Mouse (Mus musculus) midbrain, embryonic 15.5 days (tissue): ENCODE data around the gene Lck. TPM values are rescaled to one million over a fixed set of nuclear protein-coding genes. Genes with fewer than 3 reads are reported as not detected.

Experiments
- ATAC-seq: fragments of 200-750 bp; cut with Nextera tagmentation; replicated peaks from 2 replicates; pipeline ENCODE4 v1.8.0; 2017; ENCODE audit warnings: moderate TSS enrichment
- H3K27ac ChIP-seq: fragments of 300-500 bp; sonication (generic); 2 replicates; pipeline ENCODE4 v1.5.1; 2015; ENCODE audit warnings: mild to moderate bottlenecking, inconsistent platforms
- H3K27me3 ChIP-seq: fragments of 300-500 bp; sonication (generic); replicated peaks from 2 replicates; pipeline ENCODE4 v1.6.1; 2015; ENCODE audit warnings: inconsistent platforms
- H3K36me3 ChIP-seq: fragments of 300-500 bp; sonication (generic); replicated peaks from 2 replicates; pipeline ENCODE4 v1.6.1; 2015; ENCODE audit warnings: inconsistent platforms
- H3K4me1 ChIP-seq: fragments of 300-500 bp; sonication (generic); 2 replicates; pipeline ENCODE4 v1.6.1; 2015; ENCODE audit warnings: inconsistent platforms
- H3K4me2 ChIP-seq: fragments of 300-500 bp; sonication (generic); 2 replicates; pipeline ENCODE4 v1.6.1; 2015; ENCODE audit warnings: inconsistent platforms, mild to moderate bottlenecking, moderate library complexity
- H3K4me3 ChIP-seq: fragments of 300-500 bp; sonication (generic); 2 replicates; pipeline ENCODE4 v1.5.1; 2015; ENCODE audit warnings: mild to moderate bottlenecking, inconsistent platforms
- H3K9ac ChIP-seq: fragments of 300-500 bp; sonication (generic); 2 replicates; pipeline ENCODE4 v1.6.1; 2015; ENCODE audit warnings: mild to moderate bottlenecking, inconsistent platforms
- H3K9me3 ChIP-seq: fragments of 300-500 bp; sonication (generic); 2 replicates; pipeline ENCODE4 v1.6.1; 2016; ENCODE audit warnings: inconsistent platforms
- WGBS: fragments of 180-500 bp; shearing (Covaris S2); methylation state at CpG from one replicate; pipeline ENCODE4 v1.1.7; 2015; ENCODE audit warnings: mixed read lengths; 5-methylcytosine and 5-hydroxymethylcytosine counted together
- polyA plus RNA-seq: library from polyadenylated mRNA; unstranded; fragments of >200 nt; fragmentation: Nextera tagmentation; extraction: Ambion mirVana; gene quantifications from 2 replicates; pipeline ENCODE4 v1.2.1, GENCODE M21; 2015

The Lck gene
- polyA plus RNA-seq = 12.5 and 13.5 TPM in 2 replicates

DNA sequence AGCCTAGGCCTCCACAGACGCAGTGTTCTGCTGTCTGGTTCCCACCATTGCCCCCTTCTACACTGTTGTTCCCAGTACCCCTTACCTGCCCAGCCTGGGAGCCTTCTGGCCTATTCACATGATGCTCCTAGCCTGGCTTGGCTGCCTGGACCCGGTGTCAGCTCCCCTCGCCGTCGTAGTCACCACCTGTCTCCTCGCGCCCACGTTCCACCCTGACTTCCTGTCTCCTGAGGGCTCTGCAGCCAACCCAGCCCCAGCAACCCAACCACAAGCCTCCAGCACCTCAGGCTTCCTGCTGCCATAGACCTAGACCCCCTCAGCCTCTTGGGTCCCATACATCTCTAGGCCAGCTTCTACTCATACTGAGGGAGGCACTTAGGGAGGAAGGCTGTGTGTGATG, at the start of gene Lck:
Lck (minus strand) TSS at position 212 of the 400 bp plus-strand sequence.
- ATAC-seq = no peak
- Histone ChIP-seq H3K9me3 (no peaks in the 10 kb centered on the region), H3K36me3 (no peaks in the 10 kb centered on the region), H3K4me1 (peaks cover 6% of the 10 kb centered on the region; the same call in 1 of the 2 replicates), H3K4me3 (no peak within 1 kb of the TSS), H3K4me2 (no peak within 1 kb of the TSS), H3K27ac (no peak within 1 kb of the TSS), H3K27me3 (no peaks in the 10 kb centered on the region), H3K9ac (no peak within 1 kb of the TSS)
- WGBS = 94% methylated on average over 8 of the region's 8 CpGs

DNA sequence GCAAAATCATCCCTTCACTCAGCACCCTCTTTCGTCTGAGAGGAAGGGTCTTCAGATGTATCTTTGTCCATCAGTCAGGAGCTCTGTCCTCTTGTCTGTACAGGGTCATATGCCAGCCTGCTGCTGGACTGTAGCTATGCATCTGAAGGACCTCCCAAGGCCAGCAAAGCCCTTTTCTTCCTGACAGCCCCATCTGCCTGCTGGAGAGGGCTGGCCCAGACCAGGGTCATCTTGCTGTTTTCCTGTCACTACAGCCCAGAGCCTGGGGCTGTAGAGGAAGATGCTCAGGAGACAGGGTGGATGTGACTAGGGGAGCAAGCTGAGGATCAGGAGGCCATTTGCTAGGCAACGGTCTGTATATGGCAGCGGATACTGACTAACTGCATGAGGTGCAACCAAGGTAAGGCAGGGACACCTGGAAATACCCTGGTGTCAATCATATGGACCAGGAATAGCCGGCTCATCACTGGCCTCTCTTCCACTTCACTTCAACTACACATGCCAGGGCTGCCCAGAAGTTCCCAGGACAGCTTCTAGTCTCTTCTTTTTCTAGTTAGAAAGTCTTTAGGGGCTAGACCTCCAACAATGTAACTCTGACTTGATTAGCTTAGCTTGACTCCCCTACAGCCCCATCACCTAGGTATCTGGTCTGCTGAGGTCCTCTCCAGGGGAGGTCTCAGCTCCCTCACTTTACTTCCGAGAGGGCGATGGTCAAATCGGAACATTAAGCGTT, 49.5 kb upstream of the Lck start:
- Histone ChIP-seq H3K9me3 (no peaks in the 10 kb centered on the region), H3K9ac (peak overlapping the region; percentile 70), H3K27ac (peak overlapping the region; percentile 91), H3K4me1 (peaks cover 58% of the 10 kb centered on the region), H3K4me3 (peak overlapping the region; percentile 54), H3K36me3 (peaks cover 15% of the 10 kb centered on the region), H3K4me2 (peak overlapping the region; percentile 82), H3K27me3 (no peaks in the 10 kb centered on the region)
- no peak for ATAC-seq
- 24% methylated on average over 8 of the region's 8 CpGs for WGBS

DNA sequence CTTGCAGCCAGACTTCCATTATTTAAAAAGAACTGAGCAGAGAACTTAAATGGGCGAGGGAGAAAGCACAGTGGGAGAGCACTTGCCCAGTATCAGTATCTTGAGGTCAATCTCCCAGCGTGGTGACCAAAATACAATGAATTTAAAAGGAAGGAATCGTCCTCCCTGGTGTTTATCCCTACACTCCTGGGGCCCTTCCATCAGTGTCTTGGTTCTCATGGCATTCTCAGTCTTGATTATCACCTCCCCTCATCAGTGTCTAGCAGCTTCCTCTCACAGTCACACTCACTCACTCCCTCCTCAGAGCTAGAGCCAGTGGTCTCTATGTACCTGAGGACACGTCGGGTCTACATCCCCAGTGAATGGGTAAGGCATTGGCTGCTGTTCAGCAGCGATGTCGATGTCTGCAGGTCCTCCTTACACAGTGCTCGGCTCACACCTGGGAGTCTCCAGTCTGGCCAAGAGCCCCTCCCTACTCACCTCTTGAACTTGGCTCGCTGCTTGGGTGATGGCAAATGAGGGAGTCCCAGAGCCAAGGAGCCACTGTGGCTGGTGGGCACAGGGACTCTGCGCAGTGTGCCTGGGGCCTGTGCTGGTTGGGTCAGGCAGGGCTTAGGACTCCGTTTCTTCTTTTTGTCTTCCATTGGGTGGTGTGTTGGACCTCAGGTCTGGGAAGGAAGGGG, 48.8 kb upstream of the Lck start:
- Histone ChIP-seq H3K9ac (peak overlapping the region; percentile 70), H3K36me3 (peaks cover 8% of the 10 kb centered on the region), H3K27ac (peak overlapping the region; percentile 91), H3K9me3 (no peaks in the 10 kb centered on the region), H3K27me3 (no peaks in the 10 kb centered on the region), H3K4me1 (peaks cover 62% of the 10 kb centered on the region), H3K4me3 (peak overlapping the region; percentile 54), H3K4me2 (peak overlapping the region; percentile 82)
- 73% methylated on average over 11 of the region's 11 CpGs for WGBS
- ATAC-seq = no peak

DNA sequence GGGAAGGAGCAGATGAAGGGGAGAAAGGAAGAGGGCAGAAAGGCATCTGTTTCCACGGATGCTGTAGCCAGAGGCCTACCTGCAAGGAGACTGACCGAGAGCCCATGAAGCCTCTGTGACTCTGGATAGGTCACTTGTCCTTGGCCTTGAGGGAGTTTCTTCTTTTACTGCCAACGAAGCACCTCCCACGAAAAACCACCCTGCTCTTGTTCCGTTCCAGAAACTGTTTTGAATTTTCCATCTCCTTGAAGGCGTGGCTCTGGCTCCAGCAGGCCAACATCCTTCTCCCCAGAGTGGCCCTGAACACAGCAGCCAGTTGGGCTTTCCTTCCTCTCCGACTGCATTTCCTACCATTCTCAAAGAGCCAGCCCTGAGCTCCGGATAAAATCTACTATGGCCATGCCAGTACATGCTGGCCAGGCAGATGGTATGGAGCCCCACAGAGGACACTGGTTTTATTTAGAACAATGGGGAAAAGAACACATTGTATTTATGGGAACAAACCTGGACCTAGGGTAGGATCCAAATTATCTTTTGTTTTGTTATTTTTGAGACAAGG, 47.9 kb upstream of the Lck start:
- Histone ChIP-seq H3K9me3 (no peaks in the 10 kb centered on the region), H3K9ac (no peak overlapping the region), H3K4me1 (peaks cover 62% of the 10 kb centered on the region), H3K27me3 (no peaks in the 10 kb centered on the region), H3K4me2 (0 out of 2 replicates have a peak overlapping the region, but pooled peaks have one; percentile 0), H3K27ac (no peak overlapping the region), H3K36me3 (no peaks in the 10 kb centered on the region), H3K4me3 (no peak overlapping the region)
- ATAC-seq = no peak
- 84% methylated on average over 8 of the region's 8 CpGs for WGBS

DNA sequence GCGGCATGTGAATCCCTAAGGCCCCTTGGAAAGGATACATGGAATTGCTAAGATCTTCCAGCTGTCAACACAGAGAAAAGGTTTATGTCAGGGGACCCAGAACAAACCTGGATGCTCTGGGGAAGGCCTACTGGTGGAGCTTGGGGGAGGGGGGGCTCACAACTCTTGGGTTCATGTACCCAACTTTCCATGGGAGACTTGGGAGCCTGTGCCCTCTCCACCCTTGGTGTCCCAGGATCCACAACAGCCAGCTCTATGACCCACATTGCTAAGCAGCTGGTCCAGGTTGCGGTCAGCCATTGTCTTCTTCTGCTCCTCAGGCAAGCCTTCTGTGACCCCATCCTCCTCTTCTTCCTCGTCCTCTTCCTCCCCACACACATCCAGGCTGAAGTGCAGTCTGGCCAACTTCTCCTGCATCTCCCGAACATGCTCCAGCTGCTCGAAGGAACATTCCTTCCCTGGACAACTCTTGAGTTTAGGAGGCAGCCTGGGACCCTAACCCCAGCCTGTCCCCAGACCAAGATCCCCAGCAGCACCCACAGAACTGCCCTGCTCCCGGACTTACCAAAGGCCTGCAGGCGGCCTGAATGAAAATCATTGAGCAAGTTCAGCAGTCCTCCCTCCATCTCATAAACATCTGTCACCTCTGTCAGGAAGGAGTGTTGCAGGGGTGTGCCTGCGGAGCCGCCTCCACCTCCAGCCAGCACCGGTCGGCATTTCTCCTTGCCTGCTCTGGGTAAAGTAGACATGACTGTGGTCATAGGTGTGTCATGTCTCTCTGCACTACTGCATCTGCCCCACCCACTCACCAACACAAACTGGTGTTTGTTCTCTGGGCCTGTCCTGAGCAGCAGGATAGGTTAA, 47.2 kb upstream of the Lck start:
- no peaks in the 10 kb centered on the region for H3K9me3 ChIP-seq
- peaks cover 56% of the 10 kb centered on the region for H3K4me1 ChIP-seq
- no peaks in the 10 kb centered on the region for H3K27me3 ChIP-seq
- H3K27ac ChIP-seq = no peak overlapping the region; the same call in 1 of the 2 replicates
- H3K9ac ChIP-seq = no peak overlapping the region
- H3K36me3 ChIP-seq = no peaks in the 10 kb centered on the region
- H3K4me3 ChIP-seq = no peak overlapping the region
- H3K4me2 ChIP-seq = 0 out of 2 replicates have a peak overlapping the region, but pooled peaks have one; percentile 0
- 91% methylated on average over 11 of the region's 11 CpGs for WGBS
- ATAC-seq = no peak

DNA sequence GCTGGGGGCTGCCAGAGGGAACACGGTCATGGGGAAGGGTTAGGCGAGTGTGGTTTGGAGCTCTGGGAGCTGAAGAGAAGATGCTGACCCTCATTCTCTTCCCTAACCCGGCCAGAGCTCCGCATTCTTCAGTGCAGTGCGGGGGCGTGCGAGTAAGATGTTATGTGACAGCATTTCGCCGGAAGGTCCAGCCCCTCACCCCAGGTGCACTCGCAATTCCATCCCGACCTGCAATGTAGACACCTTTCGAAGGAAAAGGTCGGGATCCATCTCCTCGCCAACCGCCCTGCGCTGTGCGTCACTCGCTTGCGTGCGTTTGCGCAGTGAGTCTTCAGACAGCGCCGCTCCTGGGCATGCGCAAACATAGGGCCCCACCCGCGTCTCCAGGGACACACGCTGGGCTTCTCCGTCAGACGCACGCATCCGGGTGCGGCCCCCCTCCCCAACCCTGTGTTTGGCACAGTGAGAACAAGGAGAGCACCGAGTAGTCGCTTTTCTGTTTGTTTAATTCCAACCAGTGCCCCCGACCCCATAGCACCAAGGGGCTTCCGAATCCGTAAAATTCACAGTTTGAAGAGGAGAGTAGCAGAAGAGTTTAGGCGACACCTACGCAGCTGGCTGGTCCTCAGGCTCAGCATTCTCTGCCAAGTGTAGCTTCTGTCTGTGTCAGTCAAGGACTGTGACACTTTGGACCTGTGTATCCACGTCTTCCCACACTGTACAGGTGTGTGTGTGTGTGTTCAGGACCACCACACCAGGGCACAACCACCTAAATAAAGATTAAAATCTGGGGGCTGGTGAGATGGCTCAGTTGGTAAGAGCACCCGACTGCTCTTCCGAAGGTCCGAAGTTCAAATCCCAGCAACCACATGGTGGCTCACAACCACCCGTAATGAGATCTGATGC, 45.6 kb upstream of the Lck start, which contains the start of gene Iqcc:
Iqcc (minus strand) TSS at position 314 of the 906 bp plus-strand sequence.
- H3K9me3 ChIP-seq = no peaks in the 10 kb centered on the region
- H3K4me2 ChIP-seq = peak within 1 kb of the TSS; percentile 77
- 4% methylated on average over 44 of the region's 44 CpGs for WGBS
- H3K27ac ChIP-seq = peak within 1 kb of the TSS; percentile 92
- peak within 1 kb of the TSS; percentile 73 for H3K9ac ChIP-seq
- H3K27me3 ChIP-seq = no peaks in the 10 kb centered on the region
- H3K4me3 ChIP-seq = peak within 1 kb of the TSS; percentile 55
- H3K36me3 ChIP-seq = no peaks in the 10 kb centered on the region
- peak; percentile 89 for ATAC-seq
- peaks cover 41% of the 10 kb centered on the region for H3K4me1 ChIP-seq

DNA sequence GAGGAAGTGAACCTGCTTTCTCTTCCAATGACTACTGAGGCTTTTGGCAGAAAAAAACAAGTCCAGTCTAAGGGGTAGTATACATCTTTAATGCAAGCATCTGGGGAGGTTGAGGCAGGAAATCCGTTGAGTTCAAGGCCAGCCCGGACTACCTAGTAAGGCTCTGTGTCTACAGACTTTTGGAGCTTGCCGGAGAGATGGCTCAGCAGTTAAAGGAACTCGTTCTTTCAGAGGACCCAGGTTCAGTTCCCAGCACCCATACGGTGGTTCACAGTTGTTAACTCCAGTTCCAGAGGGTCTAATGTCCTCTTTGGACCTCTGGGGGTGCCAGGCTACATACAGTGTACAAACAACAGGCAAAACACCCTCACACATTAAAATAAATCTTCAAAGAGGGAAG, 44.6 kb upstream of the Lck start:
- H3K27ac ChIP-seq = peak overlapping the region; percentile 92; the same call in 1 of the 2 replicates
- peak overlapping the region; percentile 77 for H3K4me2 ChIP-seq
- ATAC-seq = no peak
- H3K4me1 ChIP-seq = peaks cover 39% of the 10 kb centered on the region
- H3K36me3 ChIP-seq = no peaks in the 10 kb centered on the region
- H3K4me3 ChIP-seq = peak overlapping the region; percentile 55
- no peaks in the 10 kb centered on the region for H3K27me3 ChIP-seq
- H3K9me3 ChIP-seq = no peaks in the 10 kb centered on the region
- 94% methylated on average over 5 of the region's 5 CpGs for WGBS
- H3K9ac ChIP-seq = peak overlapping the region; percentile 73; the same call in 1 of the 2 replicates

DNA sequence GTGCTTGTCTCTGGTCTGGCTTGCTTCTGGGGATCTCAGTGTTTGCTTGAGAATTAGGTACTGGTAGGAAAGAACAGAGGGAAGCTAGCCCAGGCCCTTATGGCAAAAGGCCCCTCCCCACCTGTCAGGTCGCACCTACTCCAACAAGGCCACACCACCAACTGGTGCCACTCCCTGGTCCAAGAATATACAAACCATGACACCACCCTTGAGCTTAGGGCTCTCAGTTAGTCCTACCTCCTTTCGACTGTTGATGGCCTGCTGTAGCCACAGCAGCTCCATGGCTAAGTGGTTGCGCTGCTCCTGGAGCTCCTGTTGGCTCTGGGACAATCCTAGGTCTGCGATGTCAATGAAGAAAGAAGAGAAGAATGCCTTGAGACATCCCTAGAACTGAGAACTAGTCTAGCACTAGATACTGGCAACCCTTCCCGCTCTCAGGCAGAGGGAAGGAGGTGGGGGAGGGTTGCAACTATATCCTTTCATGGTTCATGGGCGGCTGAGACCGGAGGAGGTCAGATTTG, 43.7 kb upstream of the Lck start:
- 95% methylated on average over 7 of the region's 7 CpGs for WGBS
- H3K36me3 ChIP-seq = no peaks in the 10 kb centered on the region
- no peak overlapping the region for H3K4me3 ChIP-seq
- no peaks in the 10 kb centered on the region for H3K27me3 ChIP-seq
- H3K9me3 ChIP-seq = no peaks in the 10 kb centered on the region
- H3K27ac ChIP-seq = no peak overlapping the region
- peaks cover 31% of the 10 kb centered on the region for H3K4me1 ChIP-seq
- H3K9ac ChIP-seq = no peak overlapping the region
- no peak for ATAC-seq
- no peak overlapping the region for H3K4me2 ChIP-seq

DNA sequence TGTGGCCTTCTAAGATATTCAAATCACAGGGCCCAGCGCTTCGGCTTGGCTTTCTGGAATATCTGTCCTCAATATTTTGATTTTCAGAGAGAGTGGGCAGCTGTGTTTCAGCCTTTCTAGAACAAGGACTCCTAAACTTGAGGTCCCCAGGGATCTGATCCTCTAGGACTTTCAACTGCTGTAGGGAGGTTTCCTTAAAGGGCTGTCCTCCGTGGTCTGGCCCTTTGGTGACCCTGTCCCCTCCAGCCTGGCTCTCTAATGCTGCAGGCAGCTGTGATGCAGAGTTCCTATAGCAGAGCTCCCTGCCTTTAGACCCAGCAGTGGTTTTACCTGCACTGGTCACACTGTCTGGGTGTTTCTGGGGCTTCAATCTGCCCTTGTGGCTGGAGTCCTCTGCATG, 43.2 kb upstream of the Lck start:
- Histone ChIP-seq H3K4me1 (peaks cover 25% of the 10 kb centered on the region), H3K9ac (no peak overlapping the region), H3K27ac (no peak overlapping the region), H3K4me2 (no peak overlapping the region), H3K27me3 (no peaks in the 10 kb centered on the region), H3K9me3 (no peaks in the 10 kb centered on the region), H3K4me3 (no peak overlapping the region), H3K36me3 (no peaks in the 10 kb centered on the region)
- ATAC-seq = no peak
- 93% methylated on average over 3 of the region's 3 CpGs for WGBS

DNA sequence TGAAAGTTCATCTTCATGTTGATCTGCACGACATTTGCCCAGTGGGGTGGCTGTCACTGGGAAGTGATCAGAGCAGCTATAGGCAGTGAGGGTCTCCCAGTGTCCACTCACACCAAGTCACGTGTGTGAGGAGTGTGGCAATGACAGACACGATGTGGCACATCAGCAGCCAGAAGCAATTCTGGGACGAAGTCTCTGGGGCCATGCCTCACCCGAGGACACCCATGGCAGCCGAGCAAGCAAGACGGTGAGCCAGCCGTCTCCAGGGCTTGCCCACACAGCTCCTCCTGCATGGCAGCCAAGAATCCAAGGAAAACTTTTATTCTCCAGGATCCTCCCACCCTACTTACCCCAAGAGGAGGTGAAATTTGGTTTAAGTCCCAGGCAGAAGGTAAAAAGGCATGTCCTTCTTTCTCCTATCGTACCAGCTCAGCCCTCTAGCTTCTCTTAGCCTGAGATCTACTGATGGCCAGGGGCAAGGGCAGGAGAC, 42.4 kb upstream of the Lck start:
- Histone ChIP-seq H3K4me3 (no peak overlapping the region), H3K27ac (no peak overlapping the region), H3K4me2 (no peak overlapping the region), H3K9ac (no peak overlapping the region), H3K4me1 (peaks cover 17% of the 10 kb centered on the region), H3K36me3 (no peaks in the 10 kb centered on the region), H3K27me3 (no peaks in the 10 kb centered on the region), H3K9me3 (no peaks in the 10 kb centered on the region)
- ATAC-seq = no peak
- WGBS = 91% methylated on average over 9 of the region's 9 CpGs

DNA sequence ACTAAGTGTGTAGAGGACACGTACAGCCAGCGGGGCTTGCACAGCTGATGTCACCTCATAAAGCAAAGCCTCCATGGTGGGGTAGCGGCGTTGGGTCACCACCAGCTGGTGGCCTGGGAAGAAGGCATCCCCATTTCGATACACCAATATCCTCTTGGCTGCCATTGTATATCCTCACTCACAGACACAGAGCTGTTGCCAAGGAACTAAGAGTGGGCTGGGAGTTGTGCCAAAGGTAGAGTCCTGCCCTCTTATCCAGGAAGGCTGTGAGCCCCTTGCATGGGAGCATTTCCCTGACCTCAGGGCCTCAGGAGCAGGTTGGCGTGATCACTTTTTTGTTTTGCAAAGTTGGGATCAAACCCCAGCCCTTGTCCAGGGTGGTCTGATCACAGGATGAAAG, 40.7 kb upstream of the Lck start, which contains the start of gene Dcdc2b:
Dcdc2b (minus strand) TSS at position 165 of the 400 bp plus-strand sequence.
- Histone ChIP-seq H3K9ac (no peak within 1 kb of the TSS), H3K4me1 (peaks cover 9% of the 10 kb centered on the region), H3K4me2 (no peak within 1 kb of the TSS), H3K27me3 (no peaks in the 10 kb centered on the region), H3K4me3 (no peak within 1 kb of the TSS), H3K9me3 (no peaks in the 10 kb centered on the region), H3K27ac (no peak within 1 kb of the TSS), H3K36me3 (no peaks in the 10 kb centered on the region)
- WGBS = 78% methylated on average over 6 of the region's 6 CpGs
- ATAC-seq = no peak
